ENCODE assay signal across 12 mouse cellular contexts in the genomic region with DNA sequence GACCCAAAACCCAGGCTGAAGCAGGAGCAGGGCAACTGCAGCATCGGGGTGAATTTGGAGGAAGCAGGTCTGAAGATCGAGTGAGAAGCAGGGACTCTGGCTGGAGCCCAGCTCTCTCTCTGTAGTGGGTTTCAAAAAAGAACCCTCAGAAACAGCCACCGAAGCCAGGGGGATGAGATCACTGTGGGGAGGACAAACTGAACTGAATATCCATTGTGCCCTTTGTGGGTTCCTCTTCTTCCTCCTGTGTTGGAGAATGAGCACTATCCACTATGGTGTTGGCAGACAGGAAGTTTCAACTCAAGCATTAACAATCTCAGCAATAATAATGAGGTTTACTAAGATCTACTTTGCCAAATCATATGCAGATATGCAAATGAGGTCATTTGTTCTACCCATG. TPM values are rescaled to one million over a fixed set of nuclear protein-coding genes. Genes with fewer than 3 reads are reported as not detected.
DNase-seq lines count a peak whose midpoint lies in the region; ATAC-seq and TF ChIP-seq lines count a peak whose summit lies in the region.
"Had no signal": no experiment of that assay in that cellular context is flagged by ENCODE, and none has a peak within 500 bp of the region (broad histone marks: within the 10 kb centered on the region; RNA-seq: fewer than 3 reads in every experiment).

No protein-coding gene starts in this region.

- no peak overlapping the region for H3K9ac ChIP-seq in heart, postnatal 0 days (replicated peaks; ENCODE audit: low read depth, low read length)
- peak overlapping the region; percentile 42; the same call in 1 of the 2 replicates for H3K9ac ChIP-seq in forebrain, embryonic 16.5 days (replicated peaks; ENCODE audit: low read depth, low read length)
- H3K9ac ChIP-seq in midbrain, embryonic 15.5 days: no peak overlapping the region; the same call in 1 of the 2 replicates
- H3K9ac ChIP-seq: limb, embryonic 13.5 days had no signal

- TF ChIP-seq CTCF in heart, postnatal 0 days (IDR thresholded peaks at IDR 0.05; ENCODE audit: low read depth): no peak
- no peak for TF ChIP-seq CTCF in bone marrow macrophage, adult 2 months (IDR thresholded peaks at IDR 0.05; ENCODE audit: low read depth, low read length)
- no peak for TF ChIP-seq CTCF in thymus, adult 2 months (IDR thresholded peaks at IDR 0.05; ENCODE audit: borderline replicate concordance, control insufficient read depth, extremely low read depth, insufficient read depth, low read length, poor library complexity)

- no peaks in the 10 kb centered on the region for H3K36me3 ChIP-seq in heart, postnatal 0 days (replicated peaks; ENCODE audit: control insufficient read depth, insufficient read depth, low read length)
- peaks cover 11% of the 10 kb centered on the region; the same call in 1 of the 2 replicates for H3K36me3 ChIP-seq in forebrain, embryonic 16.5 days (ENCODE audit: control insufficient read depth, insufficient read depth)
- H3K36me3 ChIP-seq in midbrain, embryonic 15.5 days (replicated peaks): peaks cover 21% of the 10 kb centered on the region
- H3K36me3 ChIP-seq in thymus, adult 2 months (ENCODE audit: control insufficient read depth, insufficient read depth, low read length): no peaks in the 10 kb centered on the region

- TF ChIP-seq POLR2A in bone marrow macrophage, adult 2 months (IDR thresholded peaks at IDR 0.05; ENCODE audit: borderline replicate concordance, low read depth, low read length): no peak
- TF ChIP-seq POLR2A in thymus, adult 2 months (IDR thresholded peaks at IDR 0.05; ENCODE audit: control insufficient read depth, extremely low read depth, insufficient read depth, low read length, poor library complexity): no peak

- H3K27me3 ChIP-seq in heart, postnatal 0 days (ENCODE audit: control insufficient read depth, insufficient read depth, low read length): no peaks in the 10 kb centered on the region
- no peaks in the 10 kb centered on the region for H3K27me3 ChIP-seq in forebrain, embryonic 16.5 days (replicated peaks; ENCODE audit: control insufficient read depth, insufficient read depth, low read length)
- no peaks in the 10 kb centered on the region for H3K27me3 ChIP-seq in midbrain, embryonic 15.5 days (replicated peaks)
- no peaks in the 10 kb centered on the region for H3K27me3 ChIP-seq in thymus, adult 2 months (ENCODE audit: control insufficient read depth, insufficient read depth, low read length)
- H3K27me3 ChIP-seq: limb, embryonic 13.5 days had no signal

- WGBS in heart, postnatal 0 days: 56% methylated on average over 3 of the region's 3 CpGs
- WGBS in forebrain, embryonic 16.5 days: 8% methylated on average over 3 of the region's 3 CpGs
- WGBS in midbrain, embryonic 15.5 days: 32% methylated on average over 3 of the region's 3 CpGs
- WGBS in thymus, adult 2 months: 18% methylated on average over 3 of the region's 3 CpGs

- intact Hi-C loops in heart, postnatal 25 days (cut with DNase I): no loop called here

- no peak for ATAC-seq in heart, postnatal 0 days (ENCODE audit: insufficient read depth, low read depth)
- peak; percentile 71 for ATAC-seq in forebrain, embryonic 16.5 days
- ATAC-seq in midbrain, embryonic 15.5 days (replicated peaks): no peak; the same call in 1 of the 2 replicates

- H3K4me2 ChIP-seq in heart, postnatal 0 days (ENCODE audit: low read depth, low read length): no peak overlapping the region
- peak overlapping the region; percentile 72 for H3K4me2 ChIP-seq in forebrain, embryonic 16.5 days (ENCODE audit: low read length)
- H3K4me2 ChIP-seq in midbrain, embryonic 15.5 days: peak overlapping the region; percentile 57

- no peak for DNase-seq in heart, postnatal 0 days (ENCODE audit: low spot score)
- DNase-seq in heart, postnatal 25 days (ENCODE audit: low spot score): no peak
- no peak for DNase-seq in urinary bladder, postnatal 4 days (ENCODE audit: low spot score in 2 of 2)
- DNase-seq in ovary, postnatal 36 days (ENCODE audit: low spot score): no peak
- no peak for DNase-seq in thymus, adult 2 months
- DNase-seq: adrenal gland, postnatal 25 days; heart, adult 11 months; kidney, adult 9 months had no signal

- H3K9me3 ChIP-seq in heart, postnatal 0 days (replicated peaks; ENCODE audit: control insufficient read depth, low read length): no peaks in the 10 kb centered on the region
- 0 out of 2 replicates have a peak, but pooled peaks cover 2% of the 10 kb centered on the region for H3K9me3 ChIP-seq in forebrain, embryonic 16.5 days (ENCODE audit: control insufficient read depth, low read length)
- no peaks in the 10 kb centered on the region for H3K9me3 ChIP-seq in midbrain, embryonic 15.5 days

- H3K4me3 ChIP-seq in heart, postnatal 0 days (ENCODE audit: low read depth, low read length): no peak overlapping the region
- peak overlapping the region; percentile 21; the same call in 1 of the 2 replicates for H3K4me3 ChIP-seq in bone marrow macrophage, adult 2 months (ENCODE audit: insufficient read depth, low read length)
- peak overlapping the region; percentile 40 for H3K4me3 ChIP-seq in forebrain, embryonic 16.5 days (replicated peaks; ENCODE audit: low read length)
- H3K4me3 ChIP-seq in midbrain, embryonic 15.5 days: peak overlapping the region; percentile 72
- no peak overlapping the region for H3K4me3 ChIP-seq in thymus, adult 2 months (ENCODE audit: control insufficient read depth, insufficient read depth, low read length)
- H3K4me3 ChIP-seq: limb, embryonic 13.5 days had no signal

- peak overlapping the region; percentile 37 for H3K27ac ChIP-seq in heart, postnatal 0 days (ENCODE audit: low read depth)
- peak overlapping the region; percentile 48 for H3K27ac ChIP-seq in bone marrow macrophage, adult 2 months (ENCODE audit: insufficient read depth, low read depth, low read length)
- H3K27ac ChIP-seq in forebrain, embryonic 16.5 days (ENCODE audit: low read length): peak overlapping the region; percentile 79
- H3K27ac ChIP-seq in midbrain, embryonic 15.5 days: peak overlapping the region; percentile 68
- H3K27ac ChIP-seq in thymus, adult 2 months (ENCODE audit: control insufficient read depth, insufficient read depth, low read length): no peak overlapping the region
- H3K27ac ChIP-seq: limb, embryonic 13.5 days had no signal

- H3K4me1 ChIP-seq in heart, postnatal 0 days (ENCODE audit: control insufficient read depth, insufficient read depth): peaks cover 3% of the 10 kb centered on the region; the same call in 1 of the 2 replicates
- H3K4me1 ChIP-seq in bone marrow macrophage, adult 2 months (ENCODE audit: control insufficient read depth, insufficient read depth, low read length): peaks cover 30% of the 10 kb centered on the region
- peaks cover 60% of the 10 kb centered on the region for H3K4me1 ChIP-seq in forebrain, embryonic 16.5 days (replicated peaks; ENCODE audit: control insufficient read depth, insufficient read depth, low read length)
- peaks cover 71% of the 10 kb centered on the region for H3K4me1 ChIP-seq in midbrain, embryonic 15.5 days
- 0 out of 2 replicates have a peak, but pooled peaks cover 4% of the 10 kb centered on the region for H3K4me1 ChIP-seq in thymus, adult 2 months (replicated peaks; ENCODE audit: control insufficient read depth, insufficient read depth, low read length)

- TF ChIP-seq EP300 in heart, postnatal 0 days (IDR thresholded peaks at IDR 0.05; ENCODE audit: low read depth): no peak

RNA-seq across cellular contexts. Expression of a gene that starts 7.1 kb away (rescaled TPM):
- 4.3 and 8.3 TPM in 2 replicates for total RNA-seq in heart, postnatal 0 days (2014; rRNA removed; ENCODE audit: low replicate concordance)
- polyA plus RNA-seq in heart, postnatal 0 days (2015; fragmentation: Nextera tagmentation; extraction: Ambion mirVana): 2.4 and 2.9 TPM in 2 replicates
- 1 to 10 TPM; 3.8 to 4.4 TPM for total RNA-seq in heart, postnatal 25 days (2021)
- 22.0 and 24.7 TPM in 2 replicates for polyA plus RNA-seq in bone marrow macrophage, adult 2 months (2012; ENCODE audit: insufficient read depth, insufficient read length, missing spikeins)
- 118 and 122 TPM in 2 replicates for polyA plus RNA-seq in forebrain, embryonic 16.5 days (2015; fragmentation: Nextera tagmentation; extraction: Ambion mirVana)
- polyA plus RNA-seq in midbrain, embryonic 15.5 days (2015; fragmentation: Nextera tagmentation; extraction: Ambion mirVana): 94.9 and 95.6 TPM in 2 replicates
- 17.5 and 17.6 TPM in 2 replicates for polyA plus RNA-seq in thymus, adult 2 months (2012; rRNA removed)

RNA-seq across cellular contexts. Expression of a gene that starts 54.7 kb away (rescaled TPM):
- total RNA-seq in heart, postnatal 0 days (2014; rRNA removed; ENCODE audit: low replicate concordance): 16.1 and 17.5 TPM in 2 replicates
- polyA plus RNA-seq in heart, postnatal 0 days (2015; fragmentation: Nextera tagmentation; extraction: Ambion mirVana): 8.6 and 9.5 TPM in 2 replicates
- total RNA-seq in heart, postnatal 25 days (2021): 10 to 100 TPM; 17.0 to 20.4 TPM
- polyA plus RNA-seq in bone marrow macrophage, adult 2 months (2012; ENCODE audit: insufficient read depth, insufficient read length, missing spikeins): 39.3 and 42.1 TPM in 2 replicates
- polyA plus RNA-seq in forebrain, embryonic 16.5 days (2015; fragmentation: Nextera tagmentation; extraction: Ambion mirVana): 13.2 and 15.7 TPM in 2 replicates
- 13.9 and 16.8 TPM in 2 replicates for polyA plus RNA-seq in midbrain, embryonic 15.5 days (2015; fragmentation: Nextera tagmentation; extraction: Ambion mirVana)
- polyA plus RNA-seq in thymus, adult 2 months (2012; rRNA removed): 17.3 and 18.2 TPM in 2 replicates

Comparison
In these comparisons a context has a peak if more than half of its experiments do, and no peak if none do; other contexts are left out.
1. H3K4me3 ChIP-seq: peak in bone marrow macrophage, adult 2 months (single experiment), forebrain, embryonic 16.5 days (single experiment) and midbrain, embryonic 15.5 days (single experiment); none in heart, postnatal 0 days (single experiment) and thymus, adult 2 months (single experiment).